Mouse (Mus musculus): ENCODE measurements around the gene Actr2.
A peak's percentile ranks its signal among the peaks of the same experiment; 100 is the strongest.
"Not testable (repeated sequence)": the region's sequence is repeated elsewhere in the genome, so short reads cannot be mapped to it uniquely, and the experiment has no call there.

The Actr2 gene

GRCm38 (mm10) chr11:20052814-20053536 is 59.7 kb downstream of the Actr2 start:
- no peak for DNase-seq (ENCODE audit: low spot score in 2 of 2)

DNA sequence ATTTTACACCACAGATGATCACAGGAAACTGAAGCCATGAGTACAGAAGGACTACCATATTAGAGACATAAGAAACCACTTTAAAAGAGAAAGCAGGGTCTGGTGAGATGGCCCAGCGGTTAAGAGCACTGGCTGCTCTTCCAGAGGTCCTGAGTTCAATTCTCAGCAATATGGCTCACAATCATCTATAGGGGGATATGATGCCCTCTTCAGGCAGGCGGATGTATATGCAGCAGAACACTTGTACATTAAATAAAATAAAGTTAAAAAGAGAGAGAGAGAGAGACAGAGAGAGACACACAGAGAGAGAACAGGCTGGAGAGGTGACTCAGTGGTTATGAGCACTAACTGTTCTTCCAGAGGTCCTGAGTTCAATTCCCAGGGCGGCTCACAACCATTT is 67.1 kb downstream of the Actr2 start:
- no peak for DNase-seq (ENCODE audit: low spot score in 2 of 2)

DNA sequence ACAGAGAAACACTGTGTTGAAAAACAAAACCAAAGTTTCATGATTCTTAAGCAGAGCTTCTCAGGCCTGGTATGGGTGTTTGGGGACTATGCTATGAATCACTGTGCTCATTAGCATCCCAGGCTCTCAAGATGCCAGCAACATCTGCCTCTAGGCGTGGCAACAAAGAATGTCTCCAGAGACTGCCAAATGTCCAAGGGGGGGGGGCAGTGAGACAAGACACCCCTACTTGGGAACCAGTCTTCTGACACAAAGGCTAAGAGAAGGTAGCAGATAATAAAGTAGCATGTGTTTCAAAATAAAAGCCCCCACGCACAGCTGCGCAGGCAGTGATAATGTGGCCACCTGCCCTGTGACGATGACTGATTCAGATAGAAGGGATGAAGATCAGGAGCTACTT is 69.5 kb downstream of the Actr2 start:
- no peak for DNase-seq (ENCODE audit: low spot score in 2 of 2)

GRCm38 (mm10) chr11:20042106-20042505 is 70.6 kb downstream of the Actr2 start:
- no peak for DNase-seq (ENCODE audit: low spot score in 2 of 2)

GRCm38 (mm10) chr11:20041164-20041920 is 71.4 kb downstream of the Actr2 start:
- no peak for DNase-seq (ENCODE audit: low spot score in 2 of 2)

GRCm38 (mm10) chr11:20038723-20039122 is 74.0 kb downstream of the Actr2 start:
- DNase-seq (ENCODE audit: low spot score in 2 of 2), result peak; percentile 60 to 65

- DNase-seq (ENCODE audit: low spot score in 2 of 2), result no peak
These were observed 75.0 kb downstream of the Actr2 start for GRCm38 (mm10) chr11:20037739-20038138.

DNA sequence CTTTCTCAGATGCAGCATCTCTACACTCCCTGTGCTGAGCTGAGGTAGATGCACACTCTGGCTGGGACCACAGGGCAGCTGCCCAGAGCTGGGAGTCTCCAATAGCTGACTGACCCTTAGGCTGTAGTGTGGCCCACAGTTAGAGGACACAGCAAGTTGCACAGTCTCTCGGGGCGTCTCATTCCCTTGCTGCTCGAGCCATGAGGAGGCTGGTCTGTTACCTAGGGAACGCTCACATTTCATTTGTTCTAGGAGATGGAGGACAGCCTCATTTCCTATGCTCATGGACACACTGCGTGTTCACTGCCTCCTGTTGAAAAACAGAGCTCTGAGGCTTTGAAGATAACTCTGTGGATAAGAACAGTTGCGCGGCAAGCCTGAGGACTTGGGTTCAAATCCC is 76.7 kb downstream of the Actr2 start:
- no peak for DNase-seq (ENCODE audit: low spot score in 2 of 2)

GRCm38 (mm10) chr11:20035343-20035928 is 77.3 kb downstream of the Actr2 start:
- peak in 1 of 2 experiments; percentile 61 for DNase-seq (ENCODE audit: low spot score in 2 of 2)

DNA sequence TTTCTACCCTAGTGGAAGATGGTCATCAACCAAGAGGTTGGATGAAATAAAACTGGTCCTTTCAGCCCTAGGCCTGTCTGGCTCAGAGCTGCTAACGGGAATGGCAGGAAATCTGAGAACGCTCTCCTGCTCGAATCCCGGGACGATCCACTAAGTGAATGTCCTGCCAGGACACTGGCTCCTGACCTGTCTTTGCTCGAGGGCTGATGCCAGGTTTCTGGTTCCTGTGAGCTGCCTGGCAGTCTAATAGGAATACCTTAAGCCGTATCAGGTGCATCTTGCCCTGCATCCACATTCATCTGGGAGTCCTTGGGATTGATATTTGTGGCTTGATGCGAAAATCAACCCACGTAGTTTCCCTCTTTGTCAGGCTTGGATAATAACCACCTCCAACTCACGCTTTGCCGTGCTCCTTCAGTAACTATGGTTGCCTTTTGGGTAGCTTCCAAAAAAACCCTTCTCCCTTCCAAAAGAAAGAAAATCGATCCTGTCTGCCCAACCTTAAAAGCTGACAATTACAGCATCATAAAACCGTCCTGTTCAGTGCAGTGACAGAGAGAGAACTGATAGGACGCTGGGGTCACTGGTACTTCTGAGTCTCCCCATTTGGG is 78.3 kb downstream of the Actr2 start:
- no peak for DNase-seq (ENCODE audit: low spot score in 2 of 2)

DNA sequence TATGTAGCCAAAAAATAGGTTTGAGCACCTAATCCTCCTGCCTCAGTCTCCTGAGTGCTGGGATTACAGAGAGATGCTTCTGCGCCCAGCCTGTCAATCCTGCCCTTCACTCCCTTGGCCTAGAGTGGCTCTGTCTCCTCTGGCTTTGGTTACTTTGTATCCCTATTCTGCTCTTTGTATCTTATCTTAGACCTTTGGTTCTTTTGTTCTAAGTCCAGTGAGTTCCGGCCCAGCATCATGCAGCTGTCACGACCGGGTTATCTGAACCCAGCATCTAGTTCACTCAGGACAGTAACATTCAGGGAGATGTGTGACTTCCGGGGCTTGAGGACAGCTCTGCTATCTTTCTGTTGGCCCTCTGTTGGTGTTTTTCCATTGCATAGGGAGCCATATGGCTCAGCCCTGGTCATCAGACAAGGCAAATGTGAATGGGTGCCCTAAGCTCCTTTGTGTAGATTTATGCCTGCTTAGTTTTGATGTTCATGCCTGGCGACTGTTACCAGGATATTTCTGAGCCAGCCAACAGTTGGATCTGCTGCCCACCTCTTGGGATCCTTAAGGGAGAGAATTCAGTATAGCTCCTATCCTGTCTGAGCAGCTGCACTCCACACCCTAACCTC is 79.1 kb downstream of the Actr2 start:
- no peak for DNase-seq (ENCODE audit: low spot score in 2 of 2)

DNA sequence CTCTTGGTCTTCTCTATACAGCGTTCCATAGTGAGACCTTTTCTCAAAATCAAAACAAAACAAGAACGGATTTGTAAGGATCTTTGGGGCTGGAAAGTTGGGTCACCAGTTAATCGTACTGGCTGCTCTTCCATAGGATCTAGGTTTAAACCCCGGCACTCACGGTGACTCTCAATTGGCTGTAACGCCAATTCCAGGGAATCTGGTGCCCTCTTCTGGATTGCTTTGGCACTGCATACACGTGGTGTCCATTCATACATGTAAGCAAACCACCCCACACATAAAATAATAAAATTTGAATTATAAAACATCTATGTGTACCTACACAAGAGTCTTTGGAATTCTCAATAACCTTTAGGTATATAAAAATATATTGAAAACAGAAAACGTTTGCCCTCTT is 81.2 kb downstream of the Actr2 start:
- no peak for DNase-seq (ENCODE audit: low spot score in 2 of 2)

DNA sequence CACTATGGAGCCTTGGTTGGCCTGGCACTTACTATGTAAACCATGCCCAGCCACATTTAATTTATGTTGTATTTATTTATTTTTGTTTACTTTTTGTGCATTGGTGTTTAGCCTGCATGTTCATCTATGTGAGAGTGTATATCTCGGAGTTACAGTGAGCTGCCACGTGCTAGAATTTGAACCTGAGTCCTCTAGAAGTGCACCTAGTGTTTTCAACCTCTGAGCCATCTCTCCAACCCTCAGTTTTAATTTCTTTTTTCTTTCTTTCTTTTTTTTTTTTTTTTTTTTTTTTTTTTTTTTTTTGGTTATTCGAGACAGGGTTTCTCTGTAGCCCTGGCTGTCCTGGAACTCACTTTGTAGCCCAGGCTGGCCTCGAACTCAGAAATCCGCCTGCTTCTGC is 81.7 kb downstream of the Actr2 start:
- not testable (repeated sequence) for DNase-seq (ENCODE audit: low spot score in 2 of 2)

- DNase-seq (ENCODE audit: low spot score in 2 of 2), result no peak
These were observed 83.7 kb downstream of the Actr2 start for GRCm38 (mm10) chr11:20029014-20029413.

GRCm38 (mm10) chr11:20028396-20028795 is 84.3 kb downstream of the Actr2 start:
- DNase-seq (ENCODE audit: low spot score in 2 of 2), result no peak

DNA sequence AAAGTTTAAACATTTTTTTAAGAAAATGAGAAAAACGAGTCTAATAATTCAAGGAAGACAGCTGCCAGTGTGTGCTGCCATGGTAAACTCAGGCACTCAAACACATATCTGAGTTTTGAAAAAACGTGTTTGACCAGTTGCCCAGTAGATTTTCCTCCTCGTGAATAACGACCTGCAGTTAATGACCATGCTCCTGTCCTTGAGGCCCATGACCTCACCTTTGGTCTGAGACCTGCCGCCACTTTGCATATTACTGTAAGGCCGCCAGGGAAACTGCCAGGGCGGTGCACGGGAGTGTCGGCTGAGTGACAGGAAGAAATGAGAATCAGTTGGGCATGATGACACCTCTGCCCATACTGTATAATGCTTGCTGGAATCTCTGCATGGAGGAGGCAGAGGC is 85.0 kb downstream of the Actr2 start:
- no peak for DNase-seq (ENCODE audit: low spot score in 2 of 2)

DNA sequence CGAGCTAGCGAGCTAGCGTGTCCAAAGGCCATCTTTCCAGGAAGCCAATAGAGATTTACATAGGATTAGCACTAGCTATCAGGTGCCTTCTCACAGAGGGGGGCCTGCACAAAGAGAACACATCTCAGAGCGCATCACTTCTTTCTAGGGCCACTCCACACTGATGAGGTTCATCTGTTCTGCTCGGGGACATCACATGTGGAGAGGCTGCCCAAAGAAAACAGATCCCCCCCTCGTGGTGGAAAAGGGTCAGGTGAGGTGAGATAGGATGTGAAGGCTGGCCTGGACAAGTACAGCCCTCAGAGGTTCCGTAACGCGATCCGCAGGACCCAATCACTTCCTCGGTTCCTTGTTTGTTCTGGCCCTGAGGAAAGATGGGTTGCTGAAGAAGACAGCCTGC is 86.8 kb downstream of the Actr2 start:
- no peak for DNase-seq (ENCODE audit: low spot score in 2 of 2)

GRCm38 (mm10) chr11:20022911-20023482 is 89.7 kb downstream of the Actr2 start:
- no peak for DNase-seq (ENCODE audit: low spot score in 2 of 2)

- DNase-seq (ENCODE audit: low spot score in 2 of 2), result no peak
These were observed 90.3 kb downstream of the Actr2 start for GRCm38 (mm10) chr11:20022462-20022861.

GRCm38 (mm10) chr11:20020720-20021119 is 92.0 kb downstream of the Actr2 start:
- no peak for DNase-seq (ENCODE audit: low spot score in 2 of 2)

DNA sequence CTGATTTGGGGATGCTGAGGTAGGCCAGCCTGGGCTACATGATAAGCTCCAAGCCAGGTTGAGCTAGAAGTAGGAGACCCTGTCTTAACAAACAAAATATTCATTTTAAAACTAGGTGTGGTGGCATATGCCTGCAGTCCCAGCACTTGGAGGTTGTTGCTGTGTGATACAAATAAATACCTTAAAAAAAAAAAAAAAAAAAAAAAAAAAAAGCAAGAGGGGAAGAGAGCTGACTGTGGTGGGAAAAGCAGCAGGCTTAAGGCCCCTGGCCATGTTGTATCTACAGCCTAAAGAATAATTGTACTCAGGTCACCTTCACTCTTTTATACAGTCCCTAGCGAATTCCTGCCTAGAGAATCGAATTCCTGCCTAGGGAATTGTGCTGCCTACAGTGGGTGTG is 93.8 kb downstream of the Actr2 start:
- DNase-seq (ENCODE audit: low spot score in 2 of 2), result no peak

DNA sequence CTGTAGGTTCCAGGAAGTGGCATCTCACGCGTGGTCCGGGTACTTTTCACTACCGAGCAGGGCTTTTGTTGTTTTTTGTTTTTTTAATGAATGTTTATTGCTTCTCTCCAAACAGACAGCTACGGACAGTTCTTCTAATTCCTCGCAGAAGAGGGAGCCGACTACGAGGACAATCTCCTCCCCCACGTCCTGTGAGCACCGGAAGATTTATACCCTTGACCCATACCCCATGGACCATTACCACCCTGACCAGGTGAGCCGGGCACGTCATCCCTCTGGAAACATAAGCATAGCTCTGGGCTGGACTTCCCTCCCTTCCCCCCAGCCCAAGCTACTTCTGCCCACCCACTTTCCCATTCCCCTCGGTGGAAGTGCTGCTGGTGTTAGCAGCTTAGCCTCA is 94.8 kb downstream of the Actr2 start:
- DNase-seq (ENCODE audit: low spot score in 2 of 2), result no peak
